Mouse (Mus musculus) liver, postnatal 0 days (tissue): ENCODE data around the gene Vwa5a.

Experiments
- CTCF ChIP-seq: sonication (generic); IDR thresholded peaks from 2 replicates; pipeline ENCODE4 v1.5.1; 2016; ENCODE audit warnings: antibody characterized with exemption, low read depth
- EP300 ChIP-seq: IDR thresholded peaks from 2 replicates; pipeline ENCODE4 v1.6.1; 2016; ENCODE audit warnings: antibody characterized with exemption, low read depth, mild to moderate bottlenecking

DNA sequence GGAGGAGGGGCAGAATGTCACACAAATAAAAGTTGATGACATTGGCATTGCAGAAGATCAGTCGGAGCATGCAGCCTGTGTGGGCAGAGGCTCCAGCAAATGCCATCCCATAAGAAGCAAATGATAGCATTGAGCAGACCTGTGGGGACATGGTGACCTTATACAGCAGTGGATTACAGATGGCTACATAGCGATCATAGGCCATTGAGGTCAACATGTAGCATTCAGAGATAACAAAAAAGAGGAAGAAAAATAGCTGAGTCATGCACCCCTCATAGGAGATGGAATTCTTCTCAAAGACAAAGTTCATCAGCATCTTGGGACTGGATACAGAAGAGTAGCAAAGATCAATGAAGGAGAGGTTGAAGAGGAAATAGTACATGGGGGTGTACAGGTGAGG, 45.2 kb upstream of the Vwa5a start:
- TF ChIP-seq EP300, result no peak
- no peak for TF ChIP-seq CTCF
